Mouse (Mus musculus): ENCODE data around the gene Flot1. TPM values are rescaled to one million over a fixed set of nuclear protein-coding genes. Genes with fewer than 3 reads are reported as not detected.

Gene Flot1
- polyA plus RNA-seq, 1 experiment from 2014 or later, result 53.7 TPM

DNA sequence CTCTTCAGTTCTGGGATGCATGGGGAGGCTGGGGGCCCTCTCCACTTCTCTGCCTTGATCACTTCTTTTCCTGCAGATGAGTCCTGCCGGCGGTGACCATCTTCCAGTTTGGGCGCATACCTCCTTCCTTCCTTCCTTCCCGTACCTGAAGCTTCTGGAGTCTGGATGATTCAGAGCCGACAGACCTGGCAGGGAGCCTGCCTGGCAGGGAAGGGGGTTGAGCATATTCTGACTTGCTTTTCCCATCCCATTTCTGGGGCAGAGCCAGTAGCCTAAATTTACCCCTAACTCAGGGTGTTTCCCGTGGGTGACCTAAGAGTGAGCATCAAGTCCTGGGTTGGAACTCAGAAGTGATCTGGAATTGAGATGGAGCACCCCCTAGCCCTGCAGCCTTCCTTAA lies 51.7 kb downstream of the Flot1 start:
- H3K36me3 ChIP-seq (replicated peaks), result peaks cover 46% of the 10 kb centered on the region

GRCm38 (mm10) chr17:35879245-35880057 lies 56.4 kb downstream of the Flot1 start, which contains the start of gene Dhx16:
TSS of gene Dhx16 (plus strand) at chr17:35879819.
- H3K27ac ChIP-seq, result peak within 1 kb of the TSS; percentile 78
- no peaks in the 10 kb centered on the region for H3K9me3 ChIP-seq
- peak within 1 kb of the TSS; percentile 97 for H3K4me3 ChIP-seq (replicated peaks)
- H3K4me1 ChIP-seq, result peaks cover 12% of the 10 kb centered on the region
- H3K36me3 ChIP-seq (replicated peaks), result peaks cover 48% of the 10 kb centered on the region
- ATAC-seq (ENCODE audit: low FRiP score), result peak; percentile 90
- WGBS, result 5% methylated on average over 66 of the region's 66 CpGs
- peak within 1 kb of the TSS; percentile 82 for H3K4me2 ChIP-seq
- H3K27me3 ChIP-seq, result no peaks in the 10 kb centered on the region
- peak within 1 kb of the TSS; percentile 83 for H3K9ac ChIP-seq

More for the DNA sequence above, 51.7 kb downstream of the Flot1 start:
- Histone ChIP-seq H3K4me3 (replicated peaks) (no peak overlapping the region), H3K9me3 (peaks cover 5% of the 10 kb centered on the region; the same call in 1 of the 2 replicates), H3K27ac (no peak overlapping the region), H3K27me3 (no peaks in the 10 kb centered on the region), H3K4me1 (peaks cover 30% of the 10 kb centered on the region), H3K4me2 (no peak overlapping the region), H3K9ac (no peak overlapping the region)
- ATAC-seq (ENCODE audit: low FRiP score), result no peak
- 86% methylated on average over 6 of the region's 6 CpGs for WGBS

Small RNA genes lying within 50 kb of the gene (microRNA-seq; reads per million reads assigned to microRNA genes)
- 0.97 reads per million for gene Gm28033

Other genes starting within 250 kb of the Flot1 start
- not detected in 2 replicates for gene Sfta2, start 221.7 kb upstream of the Flot1 start, polyA plus RNA-seq (2016; fragmentation: Nextera tagmentation; extraction: Ambion mirVana)
- not detected in 2 replicates for gene Gm9573, start 196.6 kb upstream of the Flot1 start, polyA plus RNA-seq (2016; fragmentation: Nextera tagmentation; extraction: Ambion mirVana)
- gene Mucl3, start 179.5 kb upstream of the Flot1 start, polyA plus RNA-seq (2016; fragmentation: Nextera tagmentation; extraction: Ambion mirVana), result 0.09 TPM in 1 of 2 replicates, not detected in the other
- 16.8 and 22.3 TPM in 2 replicates for gene Vars2, start 155.6 kb upstream of the Flot1 start, polyA plus RNA-seq (2016; fragmentation: Nextera tagmentation; extraction: Ambion mirVana)
- 39.0 and 40.7 TPM in 2 replicates for gene Gtf2h4, start 149.5 kb upstream of the Flot1 start, polyA plus RNA-seq (2016; fragmentation: Nextera tagmentation; extraction: Ambion mirVana)
- gene Ddr1, start 118.6 kb upstream of the Flot1 start, polyA plus RNA-seq (2016; fragmentation: Nextera tagmentation; extraction: Ambion mirVana), result 176 and 185 TPM in 2 replicates
- gene Ier3, start 1.5 kb upstream of the Flot1 start, polyA plus RNA-seq (2016; fragmentation: Nextera tagmentation; extraction: Ambion mirVana), result 4.9 and 5.3 TPM in 2 replicates
- 1,541 and 1,619 TPM in 2 replicates for gene Tubb5, start 15.1 kb downstream of the Flot1 start, polyA plus RNA-seq (2016; fragmentation: Nextera tagmentation; extraction: Ambion mirVana)
- gene Mdc1, start 18.3 kb downstream of the Flot1 start, polyA plus RNA-seq (2016; fragmentation: Nextera tagmentation; extraction: Ambion mirVana), result 22.3 and 26.1 TPM in 2 replicates
- gene Nrm, start 38.1 kb downstream of the Flot1 start, polyA plus RNA-seq (2016; fragmentation: Nextera tagmentation; extraction: Ambion mirVana), result 56.2 and 60.5 TPM in 2 replicates
- 23.7 and 24.3 TPM in 2 replicates for gene Ppp1r18, start 42.4 kb downstream of the Flot1 start, polyA plus RNA-seq (2016; fragmentation: Nextera tagmentation; extraction: Ambion mirVana)
- gene Dhx16, start 56.6 kb downstream of the Flot1 start, polyA plus RNA-seq (2016; fragmentation: Nextera tagmentation; extraction: Ambion mirVana), result 48.0 and 54.8 TPM in 2 replicates
- gene 2310061I04Rik, start 74.2 kb downstream of the Flot1 start, polyA plus RNA-seq (2016; fragmentation: Nextera tagmentation; extraction: Ambion mirVana), result 26.7 and 29.4 TPM in 2 replicates
- 277 and 280 TPM in 2 replicates for gene Atat1, start 86.8 kb downstream of the Flot1 start, polyA plus RNA-seq (2016; fragmentation: Nextera tagmentation; extraction: Ambion mirVana)
- gene Mrps18b, start 93.2 kb downstream of the Flot1 start, polyA plus RNA-seq (2016; fragmentation: Nextera tagmentation; extraction: Ambion mirVana), result 56.2 and 56.6 TPM in 2 replicates
- 65.4 and 70.4 TPM in 2 replicates for gene Ppp1r10, start 93.2 kb downstream of the Flot1 start, polyA plus RNA-seq (2016; fragmentation: Nextera tagmentation; extraction: Ambion mirVana)
- gene Abcf1, start 146.5 kb downstream of the Flot1 start, polyA plus RNA-seq (2016; fragmentation: Nextera tagmentation; extraction: Ambion mirVana), result 117 and 118 TPM in 2 replicates
- gene Gnl1, start 156.6 kb downstream of the Flot1 start, polyA plus RNA-seq (2016; fragmentation: Nextera tagmentation; extraction: Ambion mirVana), result 57.9 and 58.4 TPM in 2 replicates
- 52.1 and 56.8 TPM in 2 replicates for gene Prr3, start 157.0 kb downstream of the Flot1 start, polyA plus RNA-seq (2016; fragmentation: Nextera tagmentation; extraction: Ambion mirVana)
- 4.6 and 5.3 TPM in 2 replicates for gene H2-T24, start 197.3 kb downstream of the Flot1 start, polyA plus RNA-seq (2016; fragmentation: Nextera tagmentation; extraction: Ambion mirVana)
- gene H2-T23, start 209.6 kb downstream of the Flot1 start, polyA plus RNA-seq (2016; fragmentation: Nextera tagmentation; extraction: Ambion mirVana), result 4.8 and 5.5 TPM in 2 replicates
- 5.2 and 5.4 TPM in 2 replicates for gene H2-T22, start 219.5 kb downstream of the Flot1 start, polyA plus RNA-seq (2016; fragmentation: Nextera tagmentation; extraction: Ambion mirVana)
- not detected in 2 replicates for gene Gm6034, start 219.7 kb downstream of the Flot1 start, polyA plus RNA-seq (2016; fragmentation: Nextera tagmentation; extraction: Ambion mirVana)
- not detected in 2 replicates for gene Gm11127, start 235.1 kb downstream of the Flot1 start, polyA plus RNA-seq (2016; fragmentation: Nextera tagmentation; extraction: Ambion mirVana)

Data from forebrain, embryonic 12.5 days (tissue).